Mouse (Mus musculus): ENCODE results near the gene Olfr812. TPM values are rescaled to one million over a fixed set of nuclear protein-coding genes. Genes with fewer than 3 reads are reported as not detected.
"Not testable (repeated sequence)": the region's sequence is repeated elsewhere in the genome, so short reads cannot be mapped to it uniquely, and the experiment has no call there.

Gene Olfr812
- total RNA-seq (2021) = not detected

- no peak for DNase-seq (ENCODE audit: extremely low spot score in 1 of 2, low spot score in 1 of 2)
Observed at GRCm38 (mm10) chr10:129845994-129846393, at the start of gene Olfr812. Olfr812 (minus strand) TSS chr10:129846094.

GRCm38 (mm10) chr10:129885934-129886333, 40.0 kb upstream of the Olfr812 start:
- DNase-seq (ENCODE audit: extremely low spot score in 1 of 2, low spot score in 1 of 2) = no peak

- not testable (repeated sequence) for DNase-seq (ENCODE audit: extremely low spot score in 1 of 2, low spot score in 1 of 2)
Observed at GRCm38 (mm10) chr10:129885496-129885895, 39.6 kb upstream of the Olfr812 start.

- DNase-seq (ENCODE audit: extremely low spot score in 1 of 2, low spot score in 1 of 2) = not testable (repeated sequence)
Observed at GRCm38 (mm10) chr10:129879751-129880150, 33.9 kb upstream of the Olfr812 start, which contains the start of gene Olfr814. Olfr814 (minus strand) TSS chr10:129879851.

- no peak for DNase-seq (ENCODE audit: extremely low spot score in 1 of 2, low spot score in 1 of 2)
Observed at GRCm38 (mm10) chr10:129855067-129855466, 9.2 kb upstream of the Olfr812 start, which contains the start of gene Olfr813. Olfr813 (plus strand) TSS chr10:129855367.

GRCm38 (mm10) chr10:129847343-129847742, 1.4 kb upstream of the Olfr812 start:
- no peak for DNase-seq (ENCODE audit: extremely low spot score in 1 of 2, low spot score in 1 of 2)

- DNase-seq (ENCODE audit: extremely low spot score in 1 of 2, low spot score in 1 of 2) = no peak
Observed at GRCm38 (mm10) chr10:129804296-129804695, 41.6 kb downstream of the Olfr812 start, which contains the start of gene Olfr811. Olfr811 (minus strand) TSS chr10:129804396.

- DNase-seq (ENCODE audit: extremely low spot score in 1 of 2, low spot score in 1 of 2) = no peak
Observed at GRCm38 (mm10) chr10:129794817-129795216, 51.1 kb downstream of the Olfr812 start, which contains the start of gene Olfr810. Olfr810 (minus strand) TSS chr10:129794917.

Other genes starting within 250 kb of the Olfr812 start
- gene Olfr796, start 233.5 kb downstream of the Olfr812 start, total RNA-seq (2021) = not detected
- not detected for gene Olfr798, start 218.2 kb downstream of the Olfr812 start, total RNA-seq (2021)
- gene Olfr799, start 208.6 kb downstream of the Olfr812 start, total RNA-seq (2021) = not detected
- gene Olfr800, start 188.4 kb downstream of the Olfr812 start, total RNA-seq (2021) = not detected
- gene Olfr801, start 172.2 kb downstream of the Olfr812 start, total RNA-seq (2021) = not detected
- gene Olfr802, start 157.9 kb downstream of the Olfr812 start, total RNA-seq (2021) = not detected
- not detected for gene Olfr803, start 151.8 kb downstream of the Olfr812 start, total RNA-seq (2021)
- gene Olfr804, start 142.9 kb downstream of the Olfr812 start, total RNA-seq (2021) = not detected
- not detected for gene Olfr805, start 116.7 kb downstream of the Olfr812 start, total RNA-seq (2021)
- gene Olfr806, start 104.2 kb downstream of the Olfr812 start, total RNA-seq (2021) = not detected
- not detected for gene Olfr807, start 88.3 kb downstream of the Olfr812 start, total RNA-seq (2021)
- not detected for gene Olfr808, start 80.6 kb downstream of the Olfr812 start, total RNA-seq (2021)
- gene Olfr809, start 71.5 kb downstream of the Olfr812 start, total RNA-seq (2021) = not detected
- not detected for gene Olfr810, start 51.2 kb downstream of the Olfr812 start, total RNA-seq (2021)
- not detected for gene Olfr811, start 41.7 kb downstream of the Olfr812 start, total RNA-seq (2021)
- gene Olfr813, start 9.3 kb upstream of the Olfr812 start, total RNA-seq (2021) = not detected
- gene Olfr814, start 33.8 kb upstream of the Olfr812 start, total RNA-seq (2021) = not detected
- gene Olfr815, start 59.8 kb upstream of the Olfr812 start, total RNA-seq (2021) = not detected
- not detected for gene Olfr816, start 69.5 kb upstream of the Olfr812 start, total RNA-seq (2021)
- not detected for gene Olfr818, start 103.0 kb upstream of the Olfr812 start, total RNA-seq (2021)
- not detected for gene Olfr819, start 121.2 kb upstream of the Olfr812 start, total RNA-seq (2021)
- gene Olfr247, start 130.0 kb upstream of the Olfr812 start, total RNA-seq (2021) = not detected
- not detected for gene Gm10310, start 139.0 kb upstream of the Olfr812 start, total RNA-seq (2021)
- gene Olfr820, start 166.5 kb upstream of the Olfr812 start, total RNA-seq (2021) = not detected
- not detected for gene Olfr821, start 184.3 kb upstream of the Olfr812 start, total RNA-seq (2021)
- gene Olfr822, start 225.1 kb upstream of the Olfr812 start, total RNA-seq (2021) = not detected